Mouse (Mus musculus) cerebellum, adult 9-11 months (tissue): ENCODE measurements at regions not wholly inside any gene's neighbourhood (a gene's known extent, or its start where the extent isn't known, plus 50 kb on each side); places are given as distances from the start of the nearest gene placed in this dataset.

ENCODE experiments used
- DNase-seq: peaks from one replicate; pipeline ENCODE4 v3.0.0; 2022

GRCm38 (mm10) chr1:19754346-19754745 is 545.6 kb downstream of the Tfap2b start:
- DNase-seq = no peak

GRCm38 (mm10) chr1:19757921-19758436 is 549.3 kb downstream of the Tfap2b start:
- no peak for DNase-seq

- DNase-seq = no peak
These were observed 558.2 kb downstream of the Tfap2b start for GRCm38 (mm10) chr1:19766879-19767278.

GRCm38 (mm10) chr1:19772266-19772665 is 563.6 kb downstream of the Tfap2b start:
- no peak for DNase-seq

- DNase-seq = no peak
These were observed 565.8 kb downstream of the Tfap2b start for GRCm38 (mm10) chr1:19774502-19774901.

GRCm38 (mm10) chr1:19777542-19777941 is 568.8 kb downstream of the Tfap2b start:
- no peak for DNase-seq

GRCm38 (mm10) chr1:19786971-19787370 is 578.3 kb downstream of the Tfap2b start:
- no peak for DNase-seq

- no peak for DNase-seq
These were observed 585.4 kb downstream of the Tfap2b start for GRCm38 (mm10) chr1:19794124-19794523.

GRCm38 (mm10) chr1:19825887-19826286 is 617.2 kb downstream of the Tfap2b start:
- no peak for DNase-seq

GRCm38 (mm10) chr1:19826455-19827366 is 618.0 kb downstream of the Tfap2b start:
- DNase-seq = no peak

GRCm38 (mm10) chr1:19849918-19850317 is 641.2 kb downstream of the Tfap2b start:
- DNase-seq = no peak

- no peak for DNase-seq
These were observed 648.5 kb downstream of the Tfap2b start for GRCm38 (mm10) chr1:19857250-19857649.

GRCm38 (mm10) chr1:19868478-19868877 is 659.8 kb downstream of the Tfap2b start:
- DNase-seq = no peak

- DNase-seq = no peak
These were observed 672.5 kb downstream of the Tfap2b start for GRCm38 (mm10) chr1:19881193-19881592.

GRCm38 (mm10) chr1:19899426-19899825 is 690.7 kb downstream of the Tfap2b start:
- DNase-seq = no peak

GRCm38 (mm10) chr1:19899889-19900310 is 691.2 kb downstream of the Tfap2b start:
- DNase-seq = no peak

GRCm38 (mm10) chr1:19900983-19901531 is 692.3 kb downstream of the Tfap2b start:
- no peak for DNase-seq

GRCm38 (mm10) chr1:19912194-19912846 is 703.6 kb downstream of the Tfap2b start:
- no peak for DNase-seq

GRCm38 (mm10) chr1:19918762-19919161 is 699.1 kb downstream of the Pkhd1 start:
- DNase-seq = peak; percentile 25

GRCm38 (mm10) chr1:19927192-19927591 is 690.7 kb downstream of the Pkhd1 start:
- no peak for DNase-seq

GRCm38 (mm10) chr1:19927736-19928327 is 690.0 kb downstream of the Pkhd1 start:
- no peak for DNase-seq

GRCm38 (mm10) chr1:19951050-19951679 is 666.7 kb downstream of the Pkhd1 start:
- no peak for DNase-seq
